Mouse (Mus musculus) pancreas, adult 10 weeks (tissue): ENCODE results near the gene Zscan4-ps2. TPM values are rescaled to one million over a fixed set of nuclear protein-coding genes. Genes with fewer than 3 reads are reported as not detected.

Experiments
- polyA plus RNA-seq: library from polyadenylated mRNA; stranded (reverse); fragments of 350-450 nt; fragmentation: Illumina TruSeq; extraction: RNeasy Lipid Tissue Mini Kit (QIAGEN cat#74804); gene quantifications from one replicate; pipeline ENCODE4 v1.2.3, GENCODE M21; 2015; ENCODE audit warnings: low read depth, low replicate concordance; ENCODE audit not compliant: insufficient read depth

Gene Zscan4-ps2
- not detected for polyA plus RNA-seq

GRCm38 (mm10) chr7:11514010-11514409, at the start of gene Zscan4-ps2:
Zscan4-ps2 (plus strand) TSS chr7:11514310.

Other genes with a start within 250 kb of the Zscan4-ps2 start
- gene Zscan4e, start 203.6 kb upstream of the Zscan4-ps2 start, polyA plus RNA-seq: not detected
- gene Zscan4f, start 116.4 kb upstream of the Zscan4-ps2 start, polyA plus RNA-seq: not detected
- not detected for gene Zscan4-ps3, start 95.0 kb downstream of the Zscan4-ps2 start, polyA plus RNA-seq
- not detected for gene Vmn1r72, start 165.8 kb downstream of the Zscan4-ps2 start, polyA plus RNA-seq
- not detected for gene Vmn1r73, start 216.0 kb downstream of the Zscan4-ps2 start, polyA plus RNA-seq